17 mouse cellular contexts compared by ENCODE assay signal in genomic region chr2:145724288-145724687, GRCm38 (mm10). TPM values are rescaled to one million over a fixed set of nuclear protein-coding genes. Genes with fewer than 3 reads are reported as not detected.
DNase-seq lines count a peak whose midpoint lies in the region; ATAC-seq and TF ChIP-seq lines count a peak whose summit lies in the region.
"Had no signal": no experiment of that assay in that cellular context is flagged by ENCODE, and none has a peak within 500 bp of the region (broad histone marks: within the 10 kb centered on the region; RNA-seq: fewer than 3 reads in every experiment).

No protein-coding gene starts in this region.

- H3K4me2 ChIP-seq in limb, embryonic 15.5 days = no peak overlapping the region
- H3K4me2 ChIP-seq: embryonic facial prominence, embryonic 13.5 days had no signal

- intact Hi-C loops in gastrocnemius, adult 2 months (cut with DNase I) = no loop called here
- intact Hi-C loops in left cerebral cortex, adult 2 months (cut with DNase I) = no loop called here

- peak; percentile 78 for ATAC-seq in limb, embryonic 15.5 days (ENCODE audit: insufficient number of reproducible peaks, low FRiP score, low TSS enrichment, low read depth)
- ATAC-seq: inflammation-experienced regulatory T-cells, adult 6 months had no signal

- 54% methylated on average over 1 of the region's 1 CpGs for WGBS in limb, embryonic 15.5 days

- DNase-seq in gastrocnemius, adult 2 months = peak; percentile 18
- DNase-seq in gastrocnemius, postnatal 4 days (ENCODE audit: low spot score in 2 of 2) = no peak
- peak; percentile 30 to 45 for DNase-seq in left cerebral cortex, adult 18-20 months (ENCODE audit: low spot score in 2 of 2)
- DNase-seq in left cerebral cortex, adult 2 months (ENCODE audit: extremely low spot score in 1 of 2, low spot score in 2 of 2) = no peak
- no peak for DNase-seq in thymus, postnatal 10 days (ENCODE audit: low spot score in 2 of 2)
- no peak for DNase-seq in cerebellum, postnatal 14 days
- DNase-seq: adrenal gland, postnatal 14 days; gastrocnemius, postnatal 36 days; kidney, postnatal 25 days; lung, adult 18-20 months; lung, postnatal 4 days; midbrain, embryonic 14.5 days had no signal

- no peaks in the 10 kb centered on the region for H3K9me3 ChIP-seq in limb, embryonic 15.5 days
- H3K9me3 ChIP-seq: embryonic facial prominence, embryonic 13.5 days; hindbrain, embryonic 10.5 days had no signal

- no peak overlapping the region for H3K4me3 ChIP-seq in gastrocnemius, adult 2 months
- no peak overlapping the region for H3K4me3 ChIP-seq in left cerebral cortex, adult 2 months
- no peak overlapping the region for H3K4me3 ChIP-seq in limb, embryonic 15.5 days
- H3K4me3 ChIP-seq: embryonic facial prominence, embryonic 13.5 days; hindbrain, embryonic 10.5 days had no signal

- peak overlapping the region; percentile 38; the same call in 1 of the 2 replicates for H3K27ac ChIP-seq in gastrocnemius, adult 2 months
- no peak overlapping the region for H3K27ac ChIP-seq in left cerebral cortex, adult 2 months
- peak overlapping the region; percentile 88 for H3K27ac ChIP-seq in limb, embryonic 15.5 days
- H3K27ac ChIP-seq: embryonic facial prominence, embryonic 13.5 days; hindbrain, embryonic 10.5 days had no signal

- no peak for TF ChIP-seq CTCF in gastrocnemius, adult 2 months (IDR thresholded peaks at IDR 0.05)
- TF ChIP-seq CTCF in left cerebral cortex, adult 2 months (IDR thresholded peaks at IDR 0.05) = no peak

- no peaks in the 10 kb centered on the region for H3K27me3 ChIP-seq in limb, embryonic 15.5 days
- H3K27me3 ChIP-seq: embryonic facial prominence, embryonic 13.5 days had no signal

- no peaks in the 10 kb centered on the region for H3K36me3 ChIP-seq in limb, embryonic 15.5 days
- H3K36me3 ChIP-seq: embryonic facial prominence, embryonic 13.5 days; hindbrain, embryonic 10.5 days had no signal

- peaks cover 11% of the 10 kb centered on the region for H3K4me1 ChIP-seq in limb, embryonic 15.5 days
- H3K4me1 ChIP-seq: embryonic facial prominence, embryonic 13.5 days; hindbrain, embryonic 10.5 days had no signal

- no peak overlapping the region for H3K9ac ChIP-seq in limb, embryonic 15.5 days
- H3K9ac ChIP-seq: embryonic facial prominence, embryonic 13.5 days had no signal

RNA-seq across cellular contexts. Expression of gene Rin2, which starts 49.3 kb away (rescaled TPM):
- 10 to 100 TPM; 10.3 to 11.5 TPM for total RNA-seq in gastrocnemius, adult 2 months (2021)
- total RNA-seq in gastrocnemius, postnatal 4 days (2021) = 10 to 100 TPM; 25.4 to 25.5 TPM
- 10 to 100 TPM; 19.1 to 31.7 TPM for total RNA-seq in left cerebral cortex, adult 18-20 months (2021)
- 10 to 100 TPM; 24.2 to 29.3 TPM for total RNA-seq in left cerebral cortex, adult 2 months (2021)
- 50.4 and 56.0 TPM in 2 replicates for polyA plus RNA-seq in limb, embryonic 15.5 days (2015; fragmentation: Nextera tagmentation; extraction: Ambion mirVana)
- total RNA-seq: MEL had no signal

Comparison
In these comparisons a context has a peak if more than half of its experiments do, and no peak if none do; other contexts are left out.
1. DNase-seq: peak in gastrocnemius, adult 2 months (single experiment) and left cerebral cortex, adult 18-20 months (2 of 2); none in gastrocnemius, postnatal 4 days (0 of 2), left cerebral cortex, adult 2 months (0 of 2), thymus, postnatal 10 days (0 of 2) and cerebellum, postnatal 14 days (0 of 2).